ENCODE assay signal across 11 mouse cellular contexts in genomic region chr13:9064196-9064595, GRCm38 (mm10). TPM values are rescaled to one million over a fixed set of nuclear protein-coding genes. Genes with fewer than 3 reads are reported as not detected.
DNase-seq lines count a peak whose midpoint lies in the region; ATAC-seq lines count a peak whose summit lies in the region.
"Had no signal": no experiment of that assay in that cellular context is flagged by ENCODE, and none has a peak within 500 bp of the region (broad histone marks: within the 10 kb centered on the region; RNA-seq: fewer than 3 reads in every experiment).

No protein-coding gene starts in this region.

- intact Hi-C loops in gastrocnemius, postnatal 36 days (cut with DNase I): no loop called here

- ATAC-seq in megakaryocyte, adult 5-6 weeks (ENCODE audit: poor library complexity, severe bottlenecking): no peak
- ATAC-seq: forebrain, embryonic 15.5 days had no signal

- peak; percentile 56 for DNase-seq in kidney, adult 18-20 months
- DNase-seq in kidney, postnatal 10 days: no peak
- DNase-seq in cerebellum, adult 18-20 months: peak; percentile 47 to 48
- DNase-seq in fibroblast of lung, adult 2 months (ENCODE audit: low read depth): peak; percentile 36
- DNase-seq in lung, postnatal 4 days: peak; percentile 19 to 33
- DNase-seq in gastrocnemius, postnatal 36 days: no peak
- DNase-seq: adrenal gland, postnatal 10 days; gastrocnemius, postnatal 25 days; thymus, postnatal 36 days had no signal

RNA-seq across cellular contexts. Expression of gene Larp4b, which starts 29.5 kb away (rescaled TPM):
- 75.5 and 85.5 TPM in 2 replicates for total RNA-seq in megakaryocyte, adult 5-6 weeks (2015)
- 88.0 and 90.9 TPM in 2 replicates for total RNA-seq in megakaryocyte, adult 5-6 weeks (2017)
- total RNA-seq in gastrocnemius, postnatal 36 days (2021): 10 to 100 TPM; 66.0 to 67.8 TPM

Comparison
In these comparisons a context has a peak if more than half of its experiments do, and no peak if none do; other contexts are left out.
1. DNase-seq: peak in kidney, adult 18-20 months (single experiment), cerebellum, adult 18-20 months (2 of 2), fibroblast of lung, adult 2 months (single experiment) and lung, postnatal 4 days (2 of 2); none in kidney, postnatal 10 days (single experiment) and gastrocnemius, postnatal 36 days (0 of 2).